Mouse (Mus musculus): ENCODE results near the gene Htr1d.

Htr1d gene

DNA sequence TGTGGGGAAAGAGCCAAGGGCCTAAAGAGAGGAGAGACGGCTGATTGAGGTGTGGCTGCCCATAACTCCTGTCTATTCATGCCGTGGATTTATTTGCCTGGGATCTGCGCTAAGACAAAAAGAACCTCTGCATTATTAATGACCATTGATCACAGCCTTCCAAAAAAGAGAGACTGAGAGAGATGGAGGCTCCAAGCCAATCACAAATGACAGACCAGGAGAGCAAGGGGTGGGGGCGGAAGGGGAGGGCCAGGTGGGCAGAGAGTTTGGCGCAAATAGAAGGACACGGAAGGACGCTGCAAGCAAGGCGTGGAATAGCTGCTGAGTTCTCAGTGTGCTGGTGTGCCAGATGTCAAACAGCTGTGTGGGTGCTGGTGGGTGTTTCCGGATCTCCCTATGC is at the start of gene Htr1d:
Gene Htr1d, plus strand, starts transcription at position 301 of the 400 bp plus-strand sequence.
- no peak for DNase-seq

DNA sequence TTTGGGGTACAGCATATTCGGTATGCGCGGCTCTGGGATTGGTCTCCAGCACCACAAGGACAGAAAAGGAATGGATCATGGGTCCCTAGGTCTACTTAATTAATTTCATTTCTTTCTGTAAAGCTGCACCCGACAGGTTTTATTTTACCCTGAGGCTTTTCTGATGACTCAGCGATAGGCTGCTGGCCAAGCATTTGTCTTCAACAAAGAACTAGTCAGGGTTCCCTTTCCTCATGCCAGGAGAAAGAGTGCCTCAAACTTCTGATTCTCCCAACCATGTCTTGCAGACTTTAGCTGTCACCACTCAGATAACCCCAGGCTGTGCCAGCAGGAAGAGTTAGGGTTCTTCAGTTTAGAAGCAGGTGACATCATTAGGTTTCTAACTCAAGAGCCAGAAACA is 46.3 kb upstream of the Htr1d start:
- DNase-seq, result no peak

DNA sequence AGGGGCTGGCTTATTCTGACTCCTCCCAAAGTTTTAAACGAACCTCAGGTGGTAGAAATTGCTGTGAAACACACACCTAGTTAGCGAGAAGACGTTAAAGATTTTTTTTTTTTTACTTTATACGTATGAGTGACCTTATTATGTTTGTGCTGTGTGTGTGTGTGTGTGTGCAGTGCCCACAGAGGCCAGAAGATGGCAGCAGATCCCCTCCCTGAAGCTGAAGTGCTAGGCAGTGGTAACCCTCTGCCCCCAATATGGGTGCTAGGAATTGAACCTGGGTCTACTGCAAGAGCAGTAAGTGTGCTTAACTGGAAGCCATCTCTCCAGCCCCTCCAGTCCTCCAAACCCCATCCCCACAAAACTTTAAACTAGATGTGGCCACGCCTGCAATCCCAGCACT is 40.3 kb upstream of the Htr1d start:
- no peak for DNase-seq

- DNase-seq, result no peak
Measured at GRCm38 (mm10) chr4:136383839-136384238, 39.5 kb upstream of the Htr1d start.

GRCm38 (mm10) chr4:136387261-136387660 is 36.1 kb upstream of the Htr1d start:
- DNase-seq, result no peak

DNA sequence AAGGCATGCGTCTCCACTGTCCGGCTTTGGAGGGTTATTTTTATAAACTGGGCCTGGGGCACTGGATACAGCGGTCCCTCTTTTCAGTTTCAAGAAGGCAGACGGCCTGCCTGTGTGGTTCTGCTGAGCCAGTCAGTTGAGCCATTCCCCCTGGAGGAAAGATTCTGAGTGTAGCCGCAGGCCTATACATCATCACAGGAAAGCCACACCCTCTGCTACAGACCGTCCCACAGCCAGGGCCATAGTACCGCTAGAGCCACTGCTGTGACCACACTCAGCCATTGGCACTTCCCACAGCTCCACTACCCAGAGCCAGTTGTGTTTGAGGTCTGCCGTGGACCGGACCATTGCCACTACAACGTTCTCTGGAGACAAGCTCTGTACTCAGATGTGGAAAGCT is 21.5 kb upstream of the Htr1d start:
- no peak for DNase-seq

- no peak for DNase-seq
Measured at GRCm38 (mm10) chr4:136407831-136408230, 15.5 kb upstream of the Htr1d start.

DNA sequence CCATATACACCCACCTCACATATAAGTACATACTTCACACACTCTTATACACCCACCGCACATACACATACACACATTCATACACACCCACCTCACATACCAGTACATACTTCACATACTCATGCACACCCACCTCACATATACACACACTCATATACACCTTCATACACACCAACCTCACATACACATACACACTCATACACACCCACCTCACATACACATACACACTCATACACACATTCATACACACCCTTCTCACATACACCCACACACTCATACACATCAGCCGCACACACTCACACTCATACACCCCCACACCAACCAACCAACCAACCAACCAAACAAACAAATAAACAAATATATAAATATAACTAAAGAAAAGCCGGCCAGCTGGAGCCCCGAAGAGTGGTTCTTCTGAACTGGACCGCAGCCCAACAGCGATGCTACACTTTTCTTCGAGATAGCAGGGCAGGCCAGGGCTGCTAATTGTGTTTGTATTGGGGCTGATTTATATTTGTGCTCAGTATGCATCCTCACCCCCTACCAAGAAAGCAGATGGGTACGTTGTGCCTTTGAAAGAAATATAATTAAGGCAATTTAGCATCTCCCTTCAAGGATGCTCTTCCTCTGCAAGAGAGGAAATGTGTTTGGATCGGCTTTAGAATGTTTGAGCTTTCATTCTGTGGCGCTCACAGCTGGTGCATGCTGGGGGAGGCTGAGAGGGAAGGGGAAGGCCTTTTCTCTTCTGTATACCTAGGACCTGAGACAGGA is 11.1 kb upstream of the Htr1d start:
- no peak for DNase-seq

GRCm38 (mm10) chr4:136415477-136415876 is 7.8 kb upstream of the Htr1d start:
- DNase-seq, result no peak

GRCm38 (mm10) chr4:136418962-136419361 is 4.4 kb upstream of the Htr1d start:
- no peak for DNase-seq

DNA sequence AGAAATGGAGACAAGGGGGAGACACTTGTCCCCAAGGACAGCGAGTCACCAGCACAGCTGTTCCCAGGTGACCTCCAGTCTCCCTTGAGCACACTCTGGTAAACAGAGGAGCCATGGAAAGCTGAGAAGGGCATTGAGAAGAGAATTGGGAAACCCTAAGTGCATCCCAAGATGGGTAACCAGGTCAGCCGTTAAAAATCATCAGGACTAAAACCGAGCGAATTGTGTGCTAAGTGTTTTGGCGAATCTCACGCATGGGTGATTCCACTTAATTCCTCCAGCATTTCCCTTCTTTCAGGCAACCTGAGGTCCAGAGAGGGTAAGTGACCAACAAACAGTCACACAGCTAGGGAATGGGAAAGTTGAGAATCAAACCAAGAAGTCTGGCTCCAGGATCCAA is 3.9 kb upstream of the Htr1d start:
- no peak for DNase-seq

- peak; percentile 19 for DNase-seq
Measured at GRCm38 (mm10) chr4:136424120-136424999, 1.0 kb downstream of the Htr1d start.

GRCm38 (mm10) chr4:136425000-136425288 is 1.6 kb downstream of the Htr1d start:
- peak; percentile 24 for DNase-seq

DNA sequence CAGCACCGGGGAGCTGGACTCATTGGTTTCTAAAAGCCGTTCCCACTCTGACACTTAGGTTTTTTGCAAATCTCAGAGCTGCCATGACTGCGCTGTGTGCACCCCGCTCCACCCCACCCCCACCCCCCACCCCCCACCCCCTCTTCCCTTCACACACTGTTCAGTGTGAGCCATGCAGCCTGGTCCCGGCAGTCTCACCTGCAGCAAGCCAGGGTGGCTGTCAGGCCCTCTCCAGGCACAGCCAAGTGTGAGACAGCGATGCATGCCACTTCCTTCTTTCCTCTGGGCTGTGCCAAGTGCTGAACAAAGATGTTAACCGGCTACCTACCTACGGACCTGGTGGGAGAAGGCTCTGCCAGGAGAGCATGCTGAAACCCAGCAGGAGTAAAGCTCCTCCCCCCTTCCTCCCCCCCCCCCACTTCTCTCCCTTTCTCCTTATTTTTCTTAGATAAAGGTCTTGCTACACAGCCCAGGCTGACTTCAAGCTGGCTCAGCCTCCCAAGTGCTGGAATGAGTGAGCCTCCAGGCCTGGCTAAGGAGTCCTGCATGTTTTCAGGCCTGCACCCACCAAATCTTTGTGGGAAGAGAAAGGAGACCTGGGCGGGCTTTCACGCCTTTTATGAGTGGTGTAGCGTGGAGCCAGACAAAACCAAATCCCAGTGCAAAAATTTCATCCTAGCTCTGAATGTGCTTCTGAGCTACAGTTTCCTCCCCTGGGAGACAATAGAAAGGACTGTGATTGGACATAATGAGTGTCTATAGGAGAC is 7.5 kb downstream of the Htr1d start:
- no peak for DNase-seq

- peak; percentile 66 for DNase-seq
Measured at GRCm38 (mm10) chr4:136431376-136431693, 8.0 kb downstream of the Htr1d start.

GRCm38 (mm10) chr4:136434029-136434428 is 10.7 kb downstream of the Htr1d start:
- DNase-seq, result no peak

- no peak for DNase-seq
Measured at GRCm38 (mm10) chr4:136439106-136439505, 15.8 kb downstream of the Htr1d start.

DNA sequence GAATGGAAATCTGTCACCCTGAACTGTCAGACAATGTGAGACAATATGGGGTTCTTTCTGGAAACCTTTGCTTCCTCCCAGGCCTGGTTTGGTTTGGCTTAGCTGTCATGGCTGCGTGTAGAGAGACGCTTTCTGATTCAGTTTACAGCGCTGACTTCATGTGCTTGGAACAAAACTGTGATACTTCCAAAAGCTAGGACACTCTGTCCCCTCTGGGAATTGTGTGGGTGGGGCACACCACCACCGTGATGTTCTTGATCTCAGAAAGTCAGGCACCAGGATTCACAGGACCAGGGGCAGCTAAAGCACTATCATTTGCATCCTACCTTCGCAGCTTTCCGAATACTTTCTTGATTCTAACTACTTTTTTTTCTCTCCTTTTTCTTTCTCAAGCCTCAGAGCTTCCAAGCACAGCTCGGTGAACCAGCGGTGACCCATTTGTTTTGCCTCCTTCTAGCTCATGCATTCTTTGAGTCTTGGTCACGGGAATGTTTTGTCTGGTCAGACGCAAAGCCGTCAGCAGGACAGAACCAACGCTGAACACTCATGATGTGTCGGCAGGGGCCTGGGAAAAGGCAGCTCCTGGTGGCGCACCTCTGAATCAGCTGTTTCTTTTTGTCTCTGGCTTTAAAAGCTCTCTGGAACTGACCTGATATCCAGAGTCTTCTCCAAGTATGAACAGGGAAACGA is 18.2 kb downstream of the Htr1d start:
- no peak for DNase-seq

DNA sequence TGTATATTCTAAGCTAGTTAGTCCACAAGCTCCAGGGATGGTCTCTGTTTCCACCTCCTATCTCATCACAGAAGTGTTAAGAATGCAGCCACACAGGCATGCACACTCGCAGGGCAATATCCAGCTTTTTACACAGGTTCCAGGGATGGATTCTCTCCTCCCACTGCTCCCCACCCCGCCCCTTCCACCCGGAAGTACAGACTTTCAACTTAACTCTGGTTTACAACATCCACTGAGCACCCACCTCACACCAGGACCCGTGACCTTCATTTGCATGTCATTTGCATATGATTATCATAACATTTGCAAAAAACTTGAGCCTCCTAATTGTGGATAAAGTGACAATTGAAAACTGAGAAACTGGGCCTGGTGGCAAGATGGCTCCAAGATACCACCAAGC is 21.2 kb downstream of the Htr1d start:
- DNase-seq, result no peak

GRCm38 (mm10) chr4:136449795-136450194 is 26.5 kb downstream of the Htr1d start:
- no peak for DNase-seq

DNA sequence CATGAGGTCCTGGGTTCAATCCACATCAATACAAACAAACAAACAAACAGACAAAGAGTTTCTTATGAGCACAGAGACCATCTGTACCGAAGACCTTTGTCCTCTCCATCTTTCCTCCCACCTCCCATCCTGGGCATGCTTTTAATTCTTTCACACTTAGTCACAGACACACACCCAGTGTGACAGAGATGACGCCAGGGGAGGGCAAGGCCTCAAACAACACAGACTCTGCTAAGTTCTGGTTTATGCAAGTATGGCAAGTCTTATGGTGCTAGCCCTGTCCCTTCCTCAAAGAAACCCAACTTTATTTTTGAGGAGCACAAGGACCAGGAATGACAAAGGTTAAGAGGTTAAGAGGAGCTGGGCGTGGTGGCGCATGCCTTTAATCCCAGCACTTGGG is 26.9 kb downstream of the Htr1d start:
- DNase-seq, result no peak

- DNase-seq, result no peak
Measured at GRCm38 (mm10) chr4:136451564-136451963, 28.2 kb downstream of the Htr1d start.

GRCm38 (mm10) chr4:136452286-136452685 is 29.0 kb downstream of the Htr1d start:
- no peak for DNase-seq

All from right cerebral cortex, postnatal 4 days (tissue).